Mouse (Mus musculus) 416B (cell line): ENCODE measurements around the gene Samd3.

Experiments used
- DNase-seq: peaks from one replicate; pipeline ENCODE4 v3.0.0; 2011; ENCODE audit warnings: low read depth

Gene Samd3

DNA sequence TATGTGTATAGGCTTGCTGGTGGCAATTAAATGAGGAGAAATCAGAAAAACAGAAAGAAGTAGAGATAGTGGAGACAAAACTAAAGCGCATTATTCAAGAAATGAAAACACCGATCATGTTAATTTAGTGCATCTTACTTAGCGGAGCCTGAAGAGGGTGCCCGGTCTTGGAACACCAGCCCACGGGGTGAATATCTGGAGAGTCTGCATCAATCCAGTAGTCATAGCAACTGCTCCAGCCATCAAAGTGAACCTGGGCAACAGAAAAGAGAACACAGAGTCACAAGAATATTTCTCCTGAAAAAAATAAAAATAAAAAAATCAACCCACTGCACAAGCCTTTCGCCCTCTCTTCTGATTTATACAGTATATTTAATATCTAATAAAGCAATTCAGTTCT lies 74.0 kb downstream of the Samd3 start:
- no peak for DNase-seq

DNA sequence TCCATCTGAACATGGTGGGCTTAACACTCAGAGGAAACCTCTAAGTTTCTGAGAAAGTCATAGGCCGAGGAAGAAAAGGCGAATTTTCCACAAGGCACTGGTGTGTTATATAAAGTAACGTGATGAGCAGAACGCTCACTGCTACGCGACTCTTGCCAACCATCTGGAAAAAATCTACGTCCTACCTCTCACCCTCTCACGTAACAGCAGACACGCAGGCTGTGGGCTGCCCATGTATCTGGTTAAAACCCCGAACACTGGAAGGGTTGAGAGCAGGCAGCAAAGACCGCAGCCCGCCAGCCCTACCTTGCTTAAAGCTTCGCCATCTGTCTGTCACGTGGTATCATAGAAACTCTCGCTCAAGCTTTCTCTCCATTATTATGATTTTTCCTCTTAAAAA lies 84.8 kb downstream of the Samd3 start:
- no peak for DNase-seq

DNA sequence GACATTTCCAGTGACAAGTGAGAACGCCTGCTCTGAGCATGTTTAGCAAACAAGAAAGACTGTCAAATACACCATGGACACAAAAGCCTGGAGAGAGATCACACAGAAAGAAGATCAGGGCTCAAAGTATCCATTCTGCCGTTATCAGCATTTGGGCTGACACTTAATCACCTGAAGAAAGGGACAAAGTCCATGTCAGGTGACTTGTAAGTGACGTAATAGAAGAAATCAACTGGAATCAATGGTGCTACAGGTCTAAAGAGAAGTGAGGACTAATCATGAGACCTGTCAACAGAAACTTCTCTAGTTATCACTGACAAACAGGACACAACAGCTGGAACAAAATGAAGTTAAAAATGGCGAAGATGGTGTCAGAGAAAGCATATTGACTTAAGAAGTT lies 91.2 kb downstream of the Samd3 start:
- no peak for DNase-seq
